Mouse (Mus musculus) embryonic facial prominence, embryonic 14.5 days (tissue): Measurements from ENCODE around the gene Tes3-ps. TPM values are rescaled to one million over a fixed set of nuclear protein-coding genes. Genes with fewer than 3 reads are reported as not detected.

Source experiments
- ATAC-seq: fragments of 200-750 bp; cut with Nextera tagmentation; 2 replicates; pipeline ENCODE4 v1.8.0; 2017; ENCODE audit warnings: low read depth, moderate number of reproducible peaks, moderate TSS enrichment
- DNase-seq: peaks from one replicate; pipeline ENCODE4 v3.0.0-alpha.2; 2015; ENCODE audit warnings: low spot score
- H3K27ac ChIP-seq: fragments of 300-500 bp; sonication (generic); replicated peaks from 2 replicates; pipeline ENCODE4 v1.5.1; 2014; ENCODE audit warnings: low read depth, mild to moderate bottlenecking, low read length, moderate library complexity
- H3K27me3 ChIP-seq: fragments of 300-500 bp; sonication (generic); replicated peaks from 2 replicates; pipeline ENCODE4 v1.6.1; 2014; ENCODE audit warnings: low read length; ENCODE audit not compliant: control insufficient read depth, insufficient read depth
- H3K36me3 ChIP-seq: fragments of 300-500 bp; sonication (generic); 2 replicates; pipeline ENCODE4 v1.6.1; 2014; ENCODE audit warnings: low read length, mixed read lengths; ENCODE audit not compliant: control insufficient read depth, insufficient read depth
- H3K4me1 ChIP-seq: fragments of 300-500 bp; sonication (generic); 2 replicates; pipeline ENCODE4 v1.6.1; 2014; ENCODE audit warnings: antibody characterized with exemption, low read length; ENCODE audit not compliant: control insufficient read depth, insufficient read depth
- H3K4me2 ChIP-seq: fragments of 300-500 bp; sonication (generic); 2 replicates; pipeline ENCODE4 v1.6.1; 2014; ENCODE audit warnings: low read depth, mild to moderate bottlenecking, low read length, moderate library complexity, mixed read lengths
- H3K4me3 ChIP-seq: fragments of 300-500 bp; sonication (generic); 2 replicates; pipeline ENCODE4 v1.5.1; 2014; ENCODE audit warnings: low read depth, mild to moderate bottlenecking, low read length
- H3K9ac ChIP-seq: fragments of 300-500 bp; sonication (generic); 2 replicates; pipeline ENCODE4 v1.6.1; 2014; ENCODE audit warnings: low read depth, mild to moderate bottlenecking, low read length, moderate library complexity, mixed read lengths
- H3K9me3 ChIP-seq: fragments of 300-500 bp; sonication (generic); 2 replicates; pipeline ENCODE4 v1.6.1; 2016; ENCODE audit warnings: low read length; ENCODE audit not compliant: control insufficient read depth
- WGBS: fragments of 180-500 bp; shearing (Covaris S2); extraction: QIAGEN DNeasy Blood & Tissue Kit; methylation state at CpG from one replicate; pipeline ENCODE4 v1.1.7; 2014; 5-methylcytosine and 5-hydroxymethylcytosine counted together
- polyA plus RNA-seq: library from polyadenylated mRNA; unstranded; fragments of >200 nt; fragmentation: Nextera tagmentation; extraction: Ambion mirVana; gene quantifications from 2 replicates; pipeline ENCODE4 v1.2.1, GENCODE M21; 2014

The Tes3-ps gene
- polyA plus RNA-seq, 1 experiment from 2014 or later: 0.81 TPM

DNA sequence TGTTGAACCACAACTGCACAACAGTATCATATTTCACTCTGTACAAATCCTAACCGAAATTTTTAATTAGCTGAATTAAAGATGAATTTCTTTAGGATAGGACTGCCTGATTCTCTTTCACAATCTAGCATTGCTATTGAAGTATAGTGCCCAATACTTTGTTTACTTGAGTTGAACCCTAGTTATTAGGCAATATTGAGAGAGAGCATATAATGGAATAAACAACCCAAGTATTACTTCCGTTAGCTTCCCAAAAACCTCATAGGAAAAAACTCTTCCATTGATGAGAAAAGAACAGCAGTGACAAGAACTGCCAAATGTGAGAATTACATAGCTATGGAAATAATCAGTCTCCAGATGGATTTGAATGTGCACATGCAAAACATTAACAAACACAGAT, 33.1 kb downstream of the Tes3-ps start:
- no peaks in the 10 kb centered on the region for H3K27me3 ChIP-seq
- no peaks in the 10 kb centered on the region for H3K4me1 ChIP-seq
- 0 out of 2 replicates have a peak overlapping the region, but pooled peaks have one; percentile 10 for H3K27ac ChIP-seq
- no peak overlapping the region for H3K4me2 ChIP-seq
- ATAC-seq: no peak
- H3K9me3 ChIP-seq: no peaks in the 10 kb centered on the region
- no peak overlapping the region for H3K4me3 ChIP-seq
- no peaks in the 10 kb centered on the region for H3K36me3 ChIP-seq
- 52% methylated on average over 2 of the region's 2 CpGs for WGBS
- no peak for DNase-seq
- no peak overlapping the region for H3K9ac ChIP-seq

DNA sequence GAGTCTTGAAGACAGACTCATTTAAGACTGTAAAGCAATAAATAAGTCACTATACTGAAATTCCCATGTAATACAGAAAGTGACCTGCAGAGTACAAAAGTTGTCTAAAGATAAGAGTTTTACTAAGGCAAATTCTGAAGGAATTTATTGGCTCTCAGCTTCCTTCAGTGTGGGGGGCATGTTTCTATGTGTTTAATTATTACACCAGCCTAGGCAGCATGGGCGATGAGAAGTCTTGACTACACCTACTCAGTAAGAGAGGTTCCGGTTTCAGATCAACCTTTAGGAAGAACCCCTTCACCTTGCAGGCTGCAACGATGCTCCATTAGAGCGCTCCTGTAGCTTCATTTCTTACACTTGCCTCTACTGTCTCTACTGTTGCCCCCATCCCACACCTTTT, 37.5 kb downstream of the Tes3-ps start:
- H3K4me3 ChIP-seq: no peak overlapping the region
- H3K36me3 ChIP-seq: no peaks in the 10 kb centered on the region
- no peak for DNase-seq
- WGBS: 92% methylated on average over 4 of the region's 4 CpGs
- H3K27ac ChIP-seq: no peak overlapping the region
- no peaks in the 10 kb centered on the region for H3K4me1 ChIP-seq
- H3K9ac ChIP-seq: no peak overlapping the region
- no peak overlapping the region for H3K4me2 ChIP-seq
- H3K27me3 ChIP-seq: no peaks in the 10 kb centered on the region
- H3K9me3 ChIP-seq: no peaks in the 10 kb centered on the region
- no peak for ATAC-seq

DNA sequence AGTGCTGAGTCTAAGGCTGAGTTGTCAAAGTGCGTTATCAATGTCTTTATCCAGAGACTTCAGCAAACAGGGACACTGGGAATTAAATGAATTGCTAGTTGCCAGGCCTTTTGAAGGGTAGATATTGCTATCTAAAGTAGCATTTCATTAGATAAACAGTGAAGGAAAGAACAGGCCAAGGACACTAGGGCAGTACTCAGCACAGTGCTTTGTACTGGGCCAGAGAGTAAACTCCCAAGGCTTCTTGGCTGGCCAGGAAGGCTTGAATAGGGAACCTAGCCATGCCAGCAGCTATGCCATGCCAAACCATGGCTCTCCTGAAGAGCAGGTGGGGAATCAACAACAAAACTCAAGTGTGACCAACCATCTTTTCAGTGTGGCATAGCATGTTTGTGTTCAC, 43.8 kb downstream of the Tes3-ps start:
- no peak overlapping the region for H3K27ac ChIP-seq
- no peaks in the 10 kb centered on the region for H3K9me3 ChIP-seq
- WGBS: 100% methylated on average over 1 of the region's 1 CpGs
- no peaks in the 10 kb centered on the region for H3K36me3 ChIP-seq
- H3K4me1 ChIP-seq: no peaks in the 10 kb centered on the region
- no peaks in the 10 kb centered on the region for H3K27me3 ChIP-seq
- no peak overlapping the region for H3K4me2 ChIP-seq
- DNase-seq (no peak), ATAC-seq (no peak)
- no peak overlapping the region for H3K9ac ChIP-seq
- no peak overlapping the region for H3K4me3 ChIP-seq

DNA sequence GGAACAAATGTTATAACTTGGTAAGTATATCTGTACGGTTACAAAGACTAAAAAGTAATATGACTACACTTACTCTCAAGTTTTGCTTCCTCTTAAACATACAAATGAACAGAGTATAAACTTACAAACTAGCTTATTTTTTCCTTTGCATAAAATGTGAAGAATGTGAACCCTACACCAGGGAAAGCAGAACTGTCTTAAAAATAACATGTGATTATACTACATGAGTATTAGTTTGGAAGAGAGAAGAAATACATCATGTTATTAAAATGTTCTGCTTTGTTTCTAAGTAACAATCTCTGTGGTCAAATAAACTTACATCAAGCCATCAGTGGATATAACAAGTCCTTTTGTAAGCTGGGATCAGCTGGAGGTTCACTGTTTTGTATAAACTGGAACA, 45.6 kb downstream of the Tes3-ps start:
- Histone ChIP-seq H3K4me3 (no peak overlapping the region), H3K4me1 (peaks cover 5% of the 10 kb centered on the region), H3K27me3 (no peaks in the 10 kb centered on the region), H3K9me3 (no peaks in the 10 kb centered on the region), H3K4me2 (no peak overlapping the region), H3K9ac (no peak overlapping the region), H3K27ac (no peak overlapping the region), H3K36me3 (no peaks in the 10 kb centered on the region)
- ATAC-seq: no peak
- no peak for DNase-seq
- WGBS: 51% methylated on average over 1 of the region's 1 CpGs

DNA sequence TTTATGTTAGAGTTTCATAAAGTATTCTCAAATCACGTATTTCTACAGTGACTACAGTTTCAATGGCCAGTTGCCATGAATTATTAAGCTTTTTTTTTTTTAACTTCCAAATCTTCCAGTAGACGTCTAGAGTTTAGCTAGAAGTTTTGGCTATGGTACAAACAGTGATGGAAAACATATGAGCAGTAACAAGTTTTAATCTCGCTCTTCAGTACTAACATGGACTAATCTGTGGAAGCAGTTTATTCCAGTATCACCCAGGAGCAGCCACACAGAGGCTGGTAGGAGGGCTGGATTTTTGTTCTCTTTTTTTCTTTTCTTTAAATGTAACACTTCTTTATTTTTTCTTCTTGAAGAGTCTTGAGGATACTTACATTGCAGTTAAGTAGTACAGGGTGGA, 51.2 kb downstream of the Tes3-ps start, which contains the start of gene Aspn:
TSS of gene Aspn (plus strand) at position 165 of the 400 bp plus-strand sequence.
- peak within 1 kb of the TSS; percentile 86 for H3K27ac ChIP-seq
- WGBS: 32% methylated on average over 3 of the region's 3 CpGs
- peaks cover 14% of the 10 kb centered on the region for H3K4me1 ChIP-seq
- DNase-seq: peak; percentile 91
- 0 out of 2 replicates have a peak, but pooled peaks have one; percentile 50 for ATAC-seq
- peak within 1 kb of the TSS; percentile 43 for H3K4me2 ChIP-seq
- H3K9ac ChIP-seq: peak within 1 kb of the TSS; percentile 63
- no peaks in the 10 kb centered on the region for H3K27me3 ChIP-seq
- H3K9me3 ChIP-seq: no peaks in the 10 kb centered on the region
- peak within 1 kb of the TSS; percentile 23 for H3K4me3 ChIP-seq
- no peaks in the 10 kb centered on the region for H3K36me3 ChIP-seq

DNA sequence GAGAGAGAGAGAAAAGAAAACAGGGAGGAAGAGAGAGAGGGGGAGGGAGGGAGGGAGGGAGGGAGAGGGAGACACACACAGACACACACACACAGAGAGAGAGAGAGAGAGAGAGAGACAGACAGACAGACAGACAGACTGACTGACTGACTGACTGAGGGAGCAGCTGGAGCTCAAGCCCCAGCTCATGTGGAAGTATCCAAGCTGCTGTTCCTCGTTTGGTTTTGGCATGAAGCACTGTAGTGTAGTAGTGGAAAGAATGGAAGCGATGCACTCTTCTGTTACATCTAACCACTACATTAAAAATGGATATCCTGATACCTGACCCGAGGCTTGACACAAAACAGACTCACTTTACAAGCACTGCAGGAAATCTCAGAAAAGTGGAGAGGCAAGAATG, 52.5 kb downstream of the Tes3-ps start:
- peak overlapping the region; percentile 86 for H3K27ac ChIP-seq
- H3K27me3 ChIP-seq: no peaks in the 10 kb centered on the region
- H3K9ac ChIP-seq: peak overlapping the region; percentile 63
- 24% methylated on average over 3 of the region's 3 CpGs for WGBS
- peak overlapping the region; percentile 43 for H3K4me2 ChIP-seq
- ATAC-seq (peak; percentile 88), DNase-seq (peak; percentile 92)
- peaks cover 14% of the 10 kb centered on the region for H3K4me1 ChIP-seq
- H3K4me3 ChIP-seq: peak overlapping the region; percentile 23
- H3K36me3 ChIP-seq: no peaks in the 10 kb centered on the region
- no peaks in the 10 kb centered on the region for H3K9me3 ChIP-seq

Other genes with a start within 250 kb of the Tes3-ps start
- 1.9 and 2.2 TPM in 2 replicates for gene Susd3, start 244.6 kb upstream of the Tes3-ps start, polyA plus RNA-seq
- 0.51 and 0.58 TPM in 2 replicates for gene Fgd3, start 173.0 kb upstream of the Tes3-ps start, polyA plus RNA-seq
- gene Bicd2, start 151.7 kb upstream of the Tes3-ps start, polyA plus RNA-seq: 35.9 and 37.1 TPM in 2 replicates
- 13.8 and 14.5 TPM in 2 replicates for gene Ippk, start 72.1 kb upstream of the Tes3-ps start, polyA plus RNA-seq
- 1.7 TPM in 2 replicates for gene Ecm2, start 11.5 kb downstream of the Tes3-ps start, polyA plus RNA-seq
- 200 and 243 TPM in 2 replicates for gene Aspn, start 51.1 kb downstream of the Tes3-ps start, polyA plus RNA-seq
- 19.2 and 31.9 TPM in 2 replicates for gene Omd, start 89.1 kb downstream of the Tes3-ps start, polyA plus RNA-seq
- gene Ogn, start 114.7 kb downstream of the Tes3-ps start, polyA plus RNA-seq: 290 and 318 TPM in 2 replicates
- 22.3 and 24.0 TPM in 2 replicates for gene Cenpp, start 159.5 kb downstream of the Tes3-ps start, polyA plus RNA-seq
- gene Nol8, start 159.8 kb downstream of the Tes3-ps start, polyA plus RNA-seq: 14.1 and 14.5 TPM in 2 replicates
- gene Iars, start 188.8 kb downstream of the Tes3-ps start, polyA plus RNA-seq: 67.0 and 75.0 TPM in 2 replicates